Mouse (Mus musculus): ENCODE results near the gene Ntn1. TPM values are rescaled to one million over a fixed set of nuclear protein-coding genes. Genes with fewer than 3 reads are reported as not detected.

Gene Ntn1
- polyA plus RNA-seq, 1 experiment from 2014 or later: 6.8 TPM

GRCm38 (mm10) chr11:68308911-68309580, 91.6 kb downstream of the Ntn1 start:
- no peaks in the 10 kb centered on the region for H3K9me3 ChIP-seq (replicated peaks)
- no peak overlapping the region for H3K4me2 ChIP-seq
- peaks cover 14% of the 10 kb centered on the region; the same call in 1 of the 2 replicates for H3K4me1 ChIP-seq
- no peaks in the 10 kb centered on the region for H3K27me3 ChIP-seq
- no peak for ATAC-seq
- 46% methylated on average over 10 of the region's 10 CpGs for WGBS
- H3K36me3 ChIP-seq (ENCODE audit: poor library complexity, severe bottlenecking): no peaks in the 10 kb centered on the region
- no peak overlapping the region for H3K4me3 ChIP-seq
- H3K27ac ChIP-seq: no peak overlapping the region
- H3K9ac ChIP-seq: peak overlapping the region; percentile 5; the same call in 1 of the 2 replicates

- no peaks in the 10 kb centered on the region for H3K9me3 ChIP-seq (replicated peaks)
- WGBS: 87% methylated on average over 8 of the region's 8 CpGs
- H3K9ac ChIP-seq: no peak overlapping the region
- H3K27me3 ChIP-seq: no peaks in the 10 kb centered on the region
- H3K4me3 ChIP-seq: no peak overlapping the region
- no peaks in the 10 kb centered on the region; the same call in 1 of the 2 replicates for H3K4me1 ChIP-seq
- no peak overlapping the region for H3K27ac ChIP-seq
- ATAC-seq: no peak
- no peaks in the 10 kb centered on the region for H3K36me3 ChIP-seq (ENCODE audit: poor library complexity, severe bottlenecking)
- H3K4me2 ChIP-seq: no peak overlapping the region
Observed at GRCm38 (mm10) chr11:68305997-68306396, 94.6 kb downstream of the Ntn1 start.

GRCm38 (mm10) chr11:68302323-68302722, 98.3 kb downstream of the Ntn1 start:
- WGBS: 40% methylated on average over 7 of the region's 7 CpGs
- H3K4me3 ChIP-seq: no peak overlapping the region
- no peak overlapping the region for H3K9ac ChIP-seq
- no peaks in the 10 kb centered on the region for H3K27me3 ChIP-seq
- no peaks in the 10 kb centered on the region for H3K9me3 ChIP-seq (replicated peaks)
- no peak overlapping the region for H3K4me2 ChIP-seq
- no peak overlapping the region for H3K27ac ChIP-seq
- no peaks in the 10 kb centered on the region for H3K36me3 ChIP-seq (ENCODE audit: poor library complexity, severe bottlenecking)
- no peak for ATAC-seq
- H3K4me1 ChIP-seq: no peaks in the 10 kb centered on the region; the same call in 1 of the 2 replicates

GRCm38 (mm10) chr11:68301660-68302059, 99.0 kb downstream of the Ntn1 start:
- H3K36me3 ChIP-seq (ENCODE audit: poor library complexity, severe bottlenecking): no peaks in the 10 kb centered on the region
- no peak for ATAC-seq
- no peak overlapping the region for H3K4me3 ChIP-seq
- H3K4me1 ChIP-seq: no peaks in the 10 kb centered on the region; the same call in 1 of the 2 replicates
- H3K27ac ChIP-seq: no peak overlapping the region
- WGBS: 89% methylated on average over 4 of the region's 4 CpGs
- H3K4me2 ChIP-seq: no peak overlapping the region
- H3K9ac ChIP-seq: no peak overlapping the region
- no peaks in the 10 kb centered on the region for H3K27me3 ChIP-seq
- no peaks in the 10 kb centered on the region for H3K9me3 ChIP-seq (replicated peaks)

- Histone ChIP-seq H3K4me1 (peaks cover 8% of the 10 kb centered on the region), H3K9me3 (replicated peaks) (no peaks in the 10 kb centered on the region), H3K9ac (no peak overlapping the region), H3K4me3 (no peak overlapping the region), H3K4me2 (no peak overlapping the region), H3K27ac (no peak overlapping the region), H3K36me3 (ENCODE audit: poor library complexity, severe bottlenecking) (no peaks in the 10 kb centered on the region), H3K27me3 (no peaks in the 10 kb centered on the region)
- 93% methylated on average over 5 of the region's 5 CpGs for WGBS
- ATAC-seq: no peak
Observed at GRCm38 (mm10) chr11:68295474-68295873, 105.1 kb downstream of the Ntn1 start.

- H3K27ac ChIP-seq: no peak overlapping the region
- H3K4me1 ChIP-seq: peaks cover 19% of the 10 kb centered on the region
- H3K4me3 ChIP-seq: no peak overlapping the region
- no peaks in the 10 kb centered on the region for H3K27me3 ChIP-seq
- WGBS: 27% methylated on average over 8 of the region's 8 CpGs
- 0 out of 2 replicates have a peak overlapping the region, but pooled peaks have one; percentile 10 for H3K9ac ChIP-seq
- H3K36me3 ChIP-seq (ENCODE audit: poor library complexity, severe bottlenecking): no peaks in the 10 kb centered on the region
- no peaks in the 10 kb centered on the region for H3K9me3 ChIP-seq (replicated peaks)
- no peak for ATAC-seq
- H3K4me2 ChIP-seq: no peak overlapping the region
Observed at GRCm38 (mm10) chr11:68290631-68291030, 110.0 kb downstream of the Ntn1 start.

- H3K9me3 ChIP-seq (replicated peaks): no peaks in the 10 kb centered on the region
- H3K27me3 ChIP-seq: no peaks in the 10 kb centered on the region
- H3K27ac ChIP-seq: no peak overlapping the region
- peaks cover 27% of the 10 kb centered on the region for H3K4me1 ChIP-seq
- H3K36me3 ChIP-seq (ENCODE audit: poor library complexity, severe bottlenecking): no peaks in the 10 kb centered on the region
- H3K4me3 ChIP-seq: no peak overlapping the region
- no peak overlapping the region for H3K4me2 ChIP-seq
- H3K9ac ChIP-seq: no peak overlapping the region
- no peak for ATAC-seq
- WGBS: 77% methylated on average over 5 of the region's 5 CpGs
Observed at GRCm38 (mm10) chr11:68287331-68287730, 113.3 kb downstream of the Ntn1 start.

- WGBS: 45% methylated on average over 10 of the region's 10 CpGs
- Histone ChIP-seq H3K27ac (no peak overlapping the region), H3K4me2 (no peak overlapping the region), H3K9ac (no peak overlapping the region), H3K27me3 (no peaks in the 10 kb centered on the region), H3K36me3 (ENCODE audit: poor library complexity, severe bottlenecking) (no peaks in the 10 kb centered on the region), H3K4me3 (no peak overlapping the region), H3K4me1 (peaks cover 27% of the 10 kb centered on the region), H3K9me3 (replicated peaks) (no peaks in the 10 kb centered on the region)
- no peak for ATAC-seq
Observed at GRCm38 (mm10) chr11:68286142-68286808, 114.3 kb downstream of the Ntn1 start.

- Histone ChIP-seq H3K4me3 (no peak overlapping the region), H3K27me3 (no peaks in the 10 kb centered on the region), H3K36me3 (ENCODE audit: poor library complexity, severe bottlenecking) (no peaks in the 10 kb centered on the region), H3K4me2 (no peak overlapping the region), H3K4me1 (peaks cover 22% of the 10 kb centered on the region), H3K9me3 (replicated peaks) (no peaks in the 10 kb centered on the region), H3K27ac (no peak overlapping the region), H3K9ac (no peak overlapping the region)
- 5% methylated on average over 3 of the region's 3 CpGs for WGBS
- ATAC-seq: no peak
Observed at GRCm38 (mm10) chr11:68285754-68286141, 114.9 kb downstream of the Ntn1 start.

- Histone ChIP-seq H3K4me3 (no peak overlapping the region), H3K27ac (no peak overlapping the region), H3K4me2 (no peak overlapping the region), H3K4me1 (peaks cover 10% of the 10 kb centered on the region; the same call in 1 of the 2 replicates), H3K9ac (no peak overlapping the region), H3K27me3 (peaks cover 7% of the 10 kb centered on the region; the same call in 1 of the 2 replicates), H3K36me3 (ENCODE audit: poor library complexity, severe bottlenecking) (0 out of 2 replicates have a peak, but pooled peaks cover 5% of the 10 kb centered on the region), H3K9me3 (replicated peaks) (no peaks in the 10 kb centered on the region)
- ATAC-seq: no peak
- WGBS: 84% methylated on average over 10 of the region's 10 CpGs
Observed at GRCm38 (mm10) chr11:68280001-68280510, 120.6 kb downstream of the Ntn1 start.

- 50% methylated on average over 6 of the region's 7 CpGs for WGBS
Observed at GRCm38 (mm10) chr11:68276945-68277344, 123.7 kb downstream of the Ntn1 start.

GRCm38 (mm10) chr11:68274331-68274811, 126.3 kb downstream of the Ntn1 start:
- 0 out of 2 replicates have a peak overlapping the region, but pooled peaks have one; percentile 29 for H3K4me2 ChIP-seq
- H3K9me3 ChIP-seq (replicated peaks): no peaks in the 10 kb centered on the region
- ATAC-seq: peak; percentile 78; the same call in 1 of the 2 replicates
- 6% methylated on average over 10 of the region's 10 CpGs for WGBS
- H3K4me3 ChIP-seq: no peak overlapping the region
- H3K4me1 ChIP-seq: peaks cover 18% of the 10 kb centered on the region
- no peak overlapping the region for H3K9ac ChIP-seq
- H3K36me3 ChIP-seq (ENCODE audit: poor library complexity, severe bottlenecking): 0 out of 2 replicates have a peak, but pooled peaks cover 5% of the 10 kb centered on the region
- peak overlapping the region; percentile 36; the same call in 1 of the 2 replicates for H3K27ac ChIP-seq
- H3K27me3 ChIP-seq: peaks cover 7% of the 10 kb centered on the region; the same call in 1 of the 2 replicates

More at GRCm38 (mm10) chr11:68276945-68277344, 123.7 kb downstream of the Ntn1 start:
- H3K27ac ChIP-seq: no peak overlapping the region
- H3K4me3 ChIP-seq: no peak overlapping the region
- H3K4me1 ChIP-seq: peaks cover 24% of the 10 kb centered on the region
- no peak overlapping the region for H3K4me2 ChIP-seq
- H3K36me3 ChIP-seq (ENCODE audit: poor library complexity, severe bottlenecking): 0 out of 2 replicates have a peak, but pooled peaks cover 5% of the 10 kb centered on the region
- H3K27me3 ChIP-seq: peaks cover 7% of the 10 kb centered on the region; the same call in 1 of the 2 replicates
- no peak for ATAC-seq
- no peak overlapping the region for H3K9ac ChIP-seq
- H3K9me3 ChIP-seq (replicated peaks): no peaks in the 10 kb centered on the region

Measured in forebrain, embryonic 13.5 days (tissue).